Mouse (Mus musculus): ENCODE data around the gene Trp73.

- no peak for TF ChIP-seq CTCF (IDR thresholded peaks at IDR 0.05; ENCODE audit: low read depth, low read length)
- no peak for TF ChIP-seq GATA1 (IDR thresholded peaks at IDR 0.05; ENCODE audit: borderline replicate concordance, low read length)
- TF ChIP-seq TAL1 (conservative IDR thresholded peaks at IDR 0.05; ENCODE audit: low read depth, low read length) = no peak
- no peak for TF ChIP-seq POLR2AphosphoS5 (IDR thresholded peaks at IDR 0.05; ENCODE audit: insufficient replicate concordance, low read depth, low read length)
- no peak for TF ChIP-seq GATA2 (IDR thresholded peaks at IDR 0.05; ENCODE audit: borderline replicate concordance, low read depth, low read length)
Measured at GRCm38 (mm10) chr4:154156050-154156449, 16.0 kb upstream of the Trp73 start.
